Mouse (Mus musculus): ENCODE results near the gene Kif5c.

Gene Kif5c

DNA sequence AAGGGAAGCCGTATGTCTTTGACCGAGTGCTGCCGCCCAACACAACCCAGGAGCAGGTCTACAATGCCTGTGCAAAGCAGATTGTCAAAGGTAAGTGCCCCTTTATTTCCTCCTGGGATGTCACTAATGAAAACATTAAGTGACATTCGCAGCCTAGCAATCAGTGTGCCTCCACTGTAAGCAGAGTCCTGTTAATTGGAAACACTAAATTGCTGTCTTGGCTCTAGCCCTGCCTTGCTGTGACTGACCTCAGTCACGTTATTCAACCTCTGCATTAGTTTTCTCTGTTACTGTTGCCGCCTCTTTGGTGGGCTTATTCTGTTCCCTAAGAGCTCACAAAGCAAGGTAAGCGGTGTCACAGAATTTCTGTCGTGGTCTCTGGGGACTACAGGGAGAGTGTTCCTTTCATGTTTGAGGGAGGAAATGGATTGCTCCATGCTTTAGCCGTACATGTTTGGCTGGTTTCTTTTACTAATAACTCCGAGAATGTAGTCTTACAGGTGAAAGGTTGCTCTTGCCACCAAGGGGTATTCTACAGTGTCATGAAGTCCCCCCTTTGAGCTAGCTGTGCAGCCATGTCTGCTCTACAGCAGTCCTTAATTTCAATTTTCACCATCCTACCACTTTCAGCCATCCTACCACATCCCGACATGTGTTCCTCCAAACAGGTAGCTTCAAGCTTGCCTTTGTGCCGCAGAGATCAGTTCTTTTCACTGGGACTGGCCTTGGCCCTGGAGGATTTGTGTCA is 52.8 kb downstream of the Kif5c start:
- DNase-seq (ENCODE audit: low spot score) = no peak

DNA sequence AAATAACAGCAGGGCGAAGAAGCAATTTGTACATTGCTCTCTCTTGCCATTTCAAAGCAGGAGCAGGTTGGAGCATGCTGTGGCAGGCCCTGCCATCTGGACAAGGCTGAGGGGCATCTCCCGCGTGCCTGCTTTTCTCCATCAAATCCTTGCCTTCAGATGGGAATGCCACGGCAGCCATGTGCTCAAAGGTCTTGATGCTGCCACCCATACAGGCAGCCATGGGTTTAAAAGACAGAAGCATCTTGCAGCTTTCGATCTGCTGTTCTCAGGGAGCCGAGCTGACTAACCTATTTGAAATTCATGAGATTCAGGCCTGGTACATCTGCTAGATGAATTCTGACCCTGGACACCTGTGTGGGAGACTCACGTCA is 53.4 kb downstream of the Kif5c start:
- DNase-seq (ENCODE audit: low spot score) = no peak

GRCm38 (mm10) chr2:49676020-49676419 is 56.9 kb downstream of the Kif5c start:
- DNase-seq (ENCODE audit: low spot score) = no peak

GRCm38 (mm10) chr2:49678386-49678785 is 59.3 kb downstream of the Kif5c start:
- DNase-seq (ENCODE audit: low spot score) = no peak

- DNase-seq (ENCODE audit: low spot score) = no peak
These were observed 60.3 kb downstream of the Kif5c start for GRCm38 (mm10) chr2:49679135-49679964.

- DNase-seq (ENCODE audit: low spot score) = no peak
These were observed 63.7 kb downstream of the Kif5c start for GRCm38 (mm10) chr2:49682754-49683153.

DNA sequence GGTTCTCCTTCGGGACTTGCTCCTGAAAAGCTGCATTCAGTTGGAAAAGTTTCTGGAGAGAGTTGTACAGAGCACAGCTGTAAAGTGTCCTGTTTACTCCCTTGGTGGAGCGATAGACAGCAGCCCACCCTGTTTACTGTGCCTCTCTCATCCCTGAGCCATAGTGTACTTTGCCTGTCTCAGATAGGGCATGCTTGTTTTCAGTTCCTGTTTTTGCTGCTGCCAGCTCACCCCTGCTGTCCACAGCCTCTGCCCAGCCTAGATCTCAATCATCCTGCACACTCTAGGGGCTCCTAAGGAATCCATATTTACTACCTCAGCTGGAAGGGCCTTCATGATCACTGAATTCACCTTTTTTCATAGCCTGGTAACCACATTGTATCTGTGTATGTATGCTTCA is 65.7 kb downstream of the Kif5c start:
- no peak for DNase-seq (ENCODE audit: low spot score)

- no peak for DNase-seq (ENCODE audit: low spot score)
These were observed 71.3 kb downstream of the Kif5c start for GRCm38 (mm10) chr2:49690421-49690826.

GRCm38 (mm10) chr2:49691441-49691840 is 72.3 kb downstream of the Kif5c start:
- no peak for DNase-seq (ENCODE audit: low spot score)

DNA sequence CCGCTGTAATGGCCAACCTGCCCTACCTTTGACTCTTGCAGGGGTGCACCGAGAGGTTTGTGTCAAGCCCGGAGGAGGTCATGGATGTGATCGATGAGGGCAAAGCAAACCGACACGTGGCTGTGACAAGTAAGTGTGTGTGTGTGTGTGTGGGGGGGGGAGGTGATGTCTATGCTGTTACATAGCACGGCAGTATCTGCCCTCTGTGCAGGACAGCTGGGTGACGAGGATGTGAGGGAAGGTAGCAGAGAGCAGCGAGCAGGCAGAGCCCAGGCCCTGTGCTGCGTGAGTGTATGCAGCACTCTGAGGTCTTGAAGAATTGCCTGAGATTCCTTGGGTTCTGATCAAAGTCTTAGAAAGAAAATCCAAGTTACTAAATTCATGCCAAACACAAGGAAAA is 75.6 kb downstream of the Kif5c start:
- no peak for DNase-seq (ENCODE audit: low spot score)

- no peak for DNase-seq (ENCODE audit: low spot score)
These were observed 76.4 kb downstream of the Kif5c start for GRCm38 (mm10) chr2:49695461-49695860.

- no peak for DNase-seq (ENCODE audit: low spot score)
These were observed 79.8 kb downstream of the Kif5c start for GRCm38 (mm10) chr2:49698851-49699250.

DNA sequence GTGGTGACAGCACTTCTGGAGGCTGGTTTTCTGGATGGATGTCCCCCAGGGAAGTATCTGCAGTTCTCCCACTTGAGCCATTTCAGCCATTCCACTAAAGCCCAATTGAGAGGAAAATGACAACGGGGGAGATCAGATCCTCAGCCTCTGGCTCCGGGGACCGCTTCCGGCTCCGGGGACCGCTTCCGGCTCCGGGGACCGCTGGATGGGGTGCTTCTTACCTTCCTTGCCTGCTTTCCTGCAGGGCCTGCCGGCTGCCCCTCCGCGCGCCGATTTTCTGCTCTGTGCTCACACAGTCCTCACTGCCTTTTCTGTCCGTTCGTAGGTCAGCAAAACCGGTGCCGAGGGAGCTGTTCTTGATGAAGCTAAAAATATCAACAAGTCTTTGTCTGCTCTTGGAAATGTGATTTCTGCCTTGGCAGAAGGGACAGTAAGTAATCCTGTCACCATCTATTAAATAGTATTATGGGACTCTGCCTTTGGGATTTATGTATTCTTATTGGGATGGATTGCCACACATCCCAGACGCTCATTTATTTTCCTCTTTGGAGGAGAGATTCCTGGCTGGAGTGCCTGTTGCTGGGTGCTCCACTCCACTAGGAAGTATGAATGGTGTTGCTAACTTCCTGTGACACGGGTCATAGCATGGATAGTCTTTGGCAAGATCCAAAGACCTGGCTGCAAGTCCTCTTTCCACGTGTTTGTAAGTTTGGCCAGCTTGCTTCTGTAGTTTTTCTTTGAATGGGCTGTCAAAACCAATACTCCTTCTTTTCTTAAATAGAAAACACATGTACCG is 81.3 kb downstream of the Kif5c start:
- no peak for DNase-seq (ENCODE audit: low spot score)

GRCm38 (mm10) chr2:49710223-49710622 is 91.1 kb downstream of the Kif5c start:
- no peak for DNase-seq (ENCODE audit: low spot score)

- DNase-seq (ENCODE audit: low spot score) = no peak
These were observed 92.6 kb downstream of the Kif5c start for GRCm38 (mm10) chr2:49711693-49712092.

- DNase-seq (ENCODE audit: low spot score) = no peak
These were observed 93.3 kb downstream of the Kif5c start for GRCm38 (mm10) chr2:49712336-49712887.

- no peak for DNase-seq (ENCODE audit: low spot score)
These were observed 97.4 kb downstream of the Kif5c start for GRCm38 (mm10) chr2:49716490-49716889.

DNA sequence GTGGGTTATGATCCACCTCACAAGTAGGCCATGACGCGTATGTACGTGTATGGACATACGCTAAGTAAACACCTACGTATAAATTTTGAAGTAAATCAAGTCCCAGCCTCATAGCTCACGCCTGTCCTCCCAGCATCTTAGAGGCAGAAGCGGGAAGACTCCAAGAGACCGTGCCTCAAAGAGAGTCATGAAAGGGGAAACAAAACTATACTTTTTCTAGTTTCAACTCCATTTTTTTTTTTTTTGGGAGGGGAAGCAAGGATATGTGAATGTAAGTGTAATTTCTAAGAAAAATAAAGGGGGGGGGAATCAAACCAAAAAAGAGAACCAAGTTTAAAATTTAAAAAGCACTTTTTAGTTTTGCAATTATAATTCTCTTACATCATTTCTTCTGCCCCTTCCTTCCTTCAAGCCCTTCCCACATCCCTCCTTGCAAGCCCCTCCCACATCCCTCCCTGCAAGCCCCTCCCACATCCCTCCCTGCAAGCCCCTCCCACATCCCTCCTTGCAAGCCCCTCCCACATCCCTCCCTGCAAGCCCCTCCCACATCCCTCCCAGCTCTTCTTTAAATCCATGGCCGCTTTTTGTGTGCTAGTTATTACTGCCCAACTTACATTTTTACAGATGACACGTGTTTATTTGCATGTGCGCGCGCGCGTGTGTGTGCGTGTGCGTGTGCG is 98.5 kb downstream of the Kif5c start:
- no peak for DNase-seq (ENCODE audit: low spot score)

GRCm38 (mm10) chr2:49718492-49718891 is 99.4 kb downstream of the Kif5c start:
- no peak for DNase-seq (ENCODE audit: low spot score)

DNA sequence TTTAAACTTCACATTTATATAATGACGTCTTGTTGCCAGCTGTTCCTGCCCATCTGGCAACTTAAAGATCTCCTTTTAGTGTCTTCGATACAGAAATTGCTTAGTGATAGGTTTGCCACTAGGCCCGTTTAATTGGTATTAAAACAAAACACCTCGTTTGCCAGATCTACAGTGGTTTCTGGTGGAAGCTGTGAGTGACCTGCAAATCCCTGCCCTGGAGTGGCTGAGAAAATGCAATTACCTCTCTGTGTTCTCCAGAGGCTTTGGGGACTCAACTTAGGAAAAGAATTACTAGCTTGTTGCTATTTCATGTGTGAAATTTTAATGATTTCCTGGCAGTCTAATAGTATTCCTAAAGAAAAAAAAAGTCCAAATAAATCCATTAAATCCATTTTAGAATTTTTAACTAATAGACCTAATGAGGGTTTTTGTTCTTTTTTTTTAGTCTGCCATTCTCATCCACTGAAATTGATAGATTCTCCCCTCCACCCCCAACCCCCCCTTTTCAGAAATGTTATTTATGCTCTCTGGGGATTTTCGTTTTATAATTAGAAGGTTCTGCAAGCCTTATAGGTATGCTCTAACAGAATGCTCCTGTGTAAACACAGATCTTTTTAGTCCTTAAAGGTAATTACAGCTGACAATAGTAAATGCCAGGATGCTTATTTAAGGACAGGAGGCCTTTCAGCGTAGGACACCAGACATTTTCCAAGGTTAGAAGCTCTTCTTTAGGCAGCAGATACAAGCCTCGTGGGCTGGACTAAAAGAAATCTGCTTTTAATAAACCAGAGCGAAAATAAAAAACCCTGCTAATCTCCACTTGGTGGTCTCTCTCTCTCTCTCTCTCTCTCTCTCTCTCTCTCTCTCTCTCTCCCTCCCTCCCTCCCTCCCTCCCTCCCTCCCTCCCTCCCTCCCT is 100.1 kb downstream of the Kif5c start:
- DNase-seq (ENCODE audit: low spot score) = no peak

- DNase-seq (ENCODE audit: low spot score) = no peak
These were observed 100.8 kb downstream of the Kif5c start for GRCm38 (mm10) chr2:49719854-49720253.

Measured in spleen, adult 12 weeks (tissue).